Comparison of ENCODE assay signal across 9 mouse cellular contexts in the genomic region with DNA sequence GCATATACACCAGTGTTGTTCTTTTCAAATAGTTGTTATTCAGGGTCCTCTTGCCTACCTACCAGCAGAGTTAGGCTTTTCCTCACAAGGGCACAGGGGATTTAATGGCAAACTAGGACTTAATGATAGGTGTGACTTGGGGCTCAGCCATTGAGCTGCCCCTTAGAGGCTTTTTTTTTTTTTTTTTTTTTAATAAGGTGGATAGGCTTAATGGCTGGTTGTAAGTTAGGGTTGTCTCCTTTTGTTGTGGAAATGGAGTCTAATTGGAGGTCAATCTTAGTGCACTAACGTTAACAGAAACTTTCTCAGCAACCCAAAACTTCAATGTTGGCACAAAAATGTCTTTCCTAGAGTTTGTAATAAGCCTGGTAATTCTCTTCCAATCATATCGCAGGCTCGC. TPM values are rescaled to one million over a fixed set of nuclear protein-coding genes. Genes with fewer than 3 reads are reported as not detected.
A peak's percentile ranks its signal among the peaks of the same experiment; 100 is the strongest.
DNase-seq lines count a peak whose midpoint lies in the region; ATAC-seq and TF ChIP-seq lines count a peak whose summit lies in the region.
"Had no signal": no experiment of that assay in that cellular context is flagged by ENCODE, and none has a peak within 500 bp of the region (broad histone marks: within the 10 kb centered on the region; RNA-seq: fewer than 3 reads in every experiment).

No protein-coding gene starts in this region.

- DNase-seq in heart, adult 11 months = peak; percentile 6
- DNase-seq in heart, adult 9 months (ENCODE audit: low spot score in 2 of 2) = no peak
- DNase-seq in lung, postnatal 25 days (ENCODE audit: low spot score) = no peak
- no peak for DNase-seq in limb, embryonic 10.5 days (ENCODE audit: low spot score)
- DNase-seq in T-cell, adult 2 months (ENCODE audit: low spot score) = no peak
- no peak for DNase-seq in frontal cortex, postnatal 36 days (ENCODE audit: low spot score in 2 of 2)
- DNase-seq: lung, postnatal 4 days had no signal

- H3K27ac ChIP-seq in lung, embryonic 16.5 days (ENCODE audit: low read length) = no peak overlapping the region
- H3K27ac ChIP-seq in limb, embryonic 10.5 days = peak overlapping the region; percentile 94

- ATAC-seq in lung, embryonic 16.5 days (ENCODE audit: low read depth) = no peak

- no peak overlapping the region for H3K9ac ChIP-seq in lung, embryonic 16.5 days (ENCODE audit: low read length)

- H3K27me3 ChIP-seq in lung, embryonic 16.5 days (ENCODE audit: control insufficient read depth, insufficient read depth, low read depth, low read length) = no peaks in the 10 kb centered on the region
- no peaks in the 10 kb centered on the region for H3K27me3 ChIP-seq in limb, embryonic 10.5 days (ENCODE audit: low read depth, poor library complexity, severe bottlenecking)
- H3K27me3 ChIP-seq in myocyte (ENCODE audit: control insufficient read depth, insufficient read depth, insufficient read length) = no peaks in the 10 kb centered on the region

- no peak overlapping the region for H3ac ChIP-seq in myocyte (ENCODE audit: control insufficient read depth, insufficient read length)

- WGBS in lung, embryonic 16.5 days = 74% methylated on average over 3 of the region's 3 CpGs
- WGBS in limb, embryonic 10.5 days = 81% methylated on average over 3 of the region's 3 CpGs

- H3K79me2 ChIP-seq in myocyte (ENCODE audit: control insufficient read depth, insufficient read depth) = peaks cover 37% of the 10 kb centered on the region

- peaks cover 14% of the 10 kb centered on the region for H3K4me1 ChIP-seq in lung, embryonic 16.5 days (replicated peaks; ENCODE audit: control insufficient read depth, insufficient read depth, low read length)
- peaks cover 25% of the 10 kb centered on the region for H3K4me1 ChIP-seq in limb, embryonic 10.5 days

- no peaks in the 10 kb centered on the region for H3K36me3 ChIP-seq in lung, embryonic 16.5 days (ENCODE audit: control insufficient read depth, insufficient read depth, low read length)
- peaks cover 9% of the 10 kb centered on the region for H3K36me3 ChIP-seq in limb, embryonic 10.5 days
- no peaks in the 10 kb centered on the region for H3K36me3 ChIP-seq in myocyte (ENCODE audit: control insufficient read depth, insufficient read depth)

- no peak overlapping the region for H3K4me2 ChIP-seq in lung, embryonic 16.5 days (ENCODE audit: low read depth, low read length)
- H3K4me2 ChIP-seq in myocyte (ENCODE audit: low read depth) = peak overlapping the region; percentile 81

- no peak for TF ChIP-seq POLR2A in myocyte (IDR thresholded peaks at IDR 0.05; ENCODE audit: insufficient read length, low read depth)

- no peaks in the 10 kb centered on the region for H3K9me3 ChIP-seq in lung, embryonic 16.5 days (ENCODE audit: control insufficient read depth, low read length)
- H3K9me3 ChIP-seq in limb, embryonic 10.5 days (replicated peaks) = no peaks in the 10 kb centered on the region

- peak overlapping the region; percentile 77; the same call in 1 of the 2 replicates for H3K4me3 ChIP-seq in lung, embryonic 16.5 days (ENCODE audit: low read length)
- H3K4me3 ChIP-seq in limb, embryonic 10.5 days = peak overlapping the region; percentile 94; the same call in 1 of the 2 replicates
- H3K4me3 ChIP-seq in myocyte = peak overlapping the region; percentile 95

TF ChIP-seq in myocyte, 11 proteins besides CTCF, POLR2A, EP300 and RAD21:
- TF ChIP-seq POLR2AphosphoS2 (IDR thresholded peaks at IDR 0.05; ENCODE audit: insufficient read length, low read depth) (no peak), USF1 (IDR thresholded peaks at IDR 0.05; ENCODE audit: low read depth) (no peak), MAX (IDR thresholded peaks at IDR 0.05; ENCODE audit: low read depth) (no peak), SRF (IDR thresholded peaks at IDR 0.05; ENCODE audit: control insufficient read depth, insufficient read length, low read depth) (no peak), REST (IDR thresholded peaks at IDR 0.05; ENCODE audit: insufficient read depth, insufficient read length) (no peak), MYOG (IDR thresholded peaks at IDR 0.05; ENCODE audit: control insufficient read depth in 1 of 3, insufficient read depth in 1 of 3, insufficient read length in 2 of 3, low read depth in 2 of 3) (no peak), E2F4 (IDR thresholded peaks at IDR 0.05; ENCODE audit: insufficient read depth) (no peak), MYOD1 (IDR thresholded peaks at IDR 0.05; ENCODE audit: control insufficient read depth in 1 of 3, insufficient read length in 2 of 3, low read depth in 2 of 3) (no peak)
TF ChIP-seq in myocyte: peak in this region for 0.

RNA-seq across cellular contexts. Expression of a gene that starts 1.1 kb away (rescaled TPM):
- 18.6 and 26.1 TPM in 2 replicates for polyA plus RNA-seq in lung, embryonic 16.5 days (2015; fragmentation: Nextera tagmentation; extraction: Ambion mirVana)
- 29.3 and 41.7 TPM in 2 replicates for polyA plus RNA-seq in limb, embryonic 10.5 days (2016; fragmentation: Nextera tagmentation; extraction: Ambion mirVana)
- 9.7 TPM for polyA plus RNA-seq in myocyte (2012; fragmentation: generic; extraction: Trizol)
